Mouse (Mus musculus) liver, postnatal 0 days (tissue): Measurements from ENCODE around the gene Stil. TPM values are rescaled to one million over a fixed set of nuclear protein-coding genes. Genes with fewer than 3 reads are reported as not detected.

ENCODE experiments used
- ATAC-seq: fragments of 200-750 bp; cut with Nextera tagmentation; 2 replicates; pipeline ENCODE4 v1.8.0; 2017; ENCODE audit warnings: mild to moderate bottlenecking, moderate library complexity
- DNase-seq: peaks from one replicate; pipeline ENCODE4 v3.0.0-alpha.2; 2016
- H3K27ac ChIP-seq: fragments of 300-500 bp; sonication (generic); 2 replicates; pipeline ENCODE4 v1.5.1; 2014; ENCODE audit warnings: antibody characterized with exemption, moderate library complexity, mild to moderate bottlenecking, low read depth
- H3K27me3 ChIP-seq: fragments of 300-500 bp; sonication (generic); 2 replicates; pipeline ENCODE4 v1.6.1; 2014; ENCODE audit warnings: low read length, control low read depth, mixed read lengths; ENCODE audit not compliant: insufficient read depth
- H3K36me3 ChIP-seq: fragments of 300-500 bp; sonication (generic); replicated peaks from 2 replicates; pipeline ENCODE4 v1.6.1; 2014; ENCODE audit warnings: mild to moderate bottlenecking, control low read depth, low read length, moderate library complexity, mixed read lengths; ENCODE audit not compliant: insufficient read depth
- H3K4me1 ChIP-seq: fragments of 300-500 bp; sonication (generic); 2 replicates; pipeline ENCODE4 v1.6.1; 2014; ENCODE audit warnings: antibody characterized with exemption, mild to moderate bottlenecking, control low read depth; ENCODE audit not compliant: insufficient read depth
- H3K4me2 ChIP-seq: fragments of 300-500 bp; sonication (generic); 2 replicates; pipeline ENCODE4 v1.6.1; 2014; ENCODE audit warnings: low read depth, mild to moderate bottlenecking, low read length, moderate library complexity, mixed read lengths
- H3K4me3 ChIP-seq: fragments of 300-500 bp; sonication (generic); 2 replicates; pipeline ENCODE4 v1.5.1; 2014; ENCODE audit warnings: low read depth, low read length
- H3K9ac ChIP-seq: fragments of 300-500 bp; sonication (generic); replicated peaks from 2 replicates; pipeline ENCODE4 v1.6.1; 2014; ENCODE audit warnings: mild to moderate bottlenecking, moderate library complexity
- H3K9me3 ChIP-seq: fragments of 300-500 bp; sonication (generic); 2 replicates; pipeline ENCODE4 v1.6.1; 2016; ENCODE audit warnings: mild to moderate bottlenecking, control low read depth, low read length, mixed read lengths
- CTCF ChIP-seq: sonication (generic); IDR thresholded peaks from 2 replicates; pipeline ENCODE4 v1.5.1; 2016; ENCODE audit warnings: antibody characterized with exemption, low read depth
- EP300 ChIP-seq: IDR thresholded peaks from 2 replicates; pipeline ENCODE4 v1.6.1; 2016; ENCODE audit warnings: antibody characterized with exemption, low read depth, mild to moderate bottlenecking
- WGBS: fragments of 180-500 bp; shearing (Covaris S2); extraction: QIAGEN DNeasy Blood & Tissue Kit; methylation state at CpG from one replicate; pipeline ENCODE4 v1.1.7; 2014; ENCODE audit not compliant: insufficient replicate concordance; 5-methylcytosine and 5-hydroxymethylcytosine counted together
- polyA plus RNA-seq: library from polyadenylated mRNA; unstranded; fragments of >200 nt; fragmentation: Nextera tagmentation; extraction: Ambion mirVana; gene quantifications from 2 replicates; pipeline ENCODE4 v1.2.1, GENCODE M21; 2015

Stil gene
- polyA plus RNA-seq, 1 experiment from 2014 or later = 3.4 TPM

GRCm38 (mm10) chr4:115058871-115059590 is 59.1 kb downstream of the Stil start:
- ATAC-seq (0 out of 2 replicates have a peak, but pooled peaks have one; percentile 8), DNase-seq (peak; percentile 65)
- H3K27ac ChIP-seq = peak overlapping the region; percentile 91
- peaks cover 7% of the 10 kb centered on the region for H3K36me3 ChIP-seq
- H3K9me3 ChIP-seq = no peaks in the 10 kb centered on the region
- TF ChIP-seq CTCF = no peak
- no peak for TF ChIP-seq EP300
- peaks cover 36% of the 10 kb centered on the region for H3K4me1 ChIP-seq
- H3K4me2 ChIP-seq = peak overlapping the region; percentile 95
- peak overlapping the region; percentile 68 for H3K4me3 ChIP-seq
- peaks cover 45% of the 10 kb centered on the region for H3K27me3 ChIP-seq
- 9% methylated on average over 23 of the region's 23 CpGs for WGBS
- peak overlapping the region; percentile 89 for H3K9ac ChIP-seq

GRCm38 (mm10) chr4:115059871-115060270 is 59.9 kb downstream of the Stil start:
- Histone ChIP-seq H3K4me2 (peak overlapping the region; percentile 95), H3K9me3 (no peaks in the 10 kb centered on the region), H3K9ac (peak overlapping the region; percentile 89), H3K27ac (peak overlapping the region; percentile 91), H3K4me3 (peak overlapping the region; percentile 68), H3K27me3 (peaks cover 49% of the 10 kb centered on the region), H3K36me3 (peaks cover 15% of the 10 kb centered on the region), H3K4me1 (peaks cover 35% of the 10 kb centered on the region)
- 19% methylated on average over 12 of the region's 12 CpGs for WGBS
- TF ChIP-seq EP300 = no peak
- TF ChIP-seq CTCF = no peak
- DNase-seq (peak; percentile 42), ATAC-seq (no peak)

- peaks cover 26% of the 10 kb centered on the region for H3K4me1 ChIP-seq
- 23% methylated on average over 3 of the region's 3 CpGs for WGBS
- H3K9me3 ChIP-seq = no peaks in the 10 kb centered on the region
- H3K36me3 ChIP-seq = peaks cover 24% of the 10 kb centered on the region
- H3K27me3 ChIP-seq = peaks cover 52% of the 10 kb centered on the region
- H3K4me2 ChIP-seq = peak overlapping the region; percentile 95
- DNase-seq = no peak
- H3K4me3 ChIP-seq = peak overlapping the region; percentile 68
- H3K27ac ChIP-seq = peak overlapping the region; percentile 91; the same call in 1 of the 2 replicates
- no peak for TF ChIP-seq EP300
- no peak for TF ChIP-seq CTCF
- peak overlapping the region; percentile 89 for H3K9ac ChIP-seq
- no peak for ATAC-seq
These were observed 60.8 kb downstream of the Stil start for GRCm38 (mm10) chr4:115060753-115061152.

- Histone ChIP-seq H3K36me3 (peaks cover 35% of the 10 kb centered on the region), H3K9me3 (no peaks in the 10 kb centered on the region), H3K4me1 (peaks cover 18% of the 10 kb centered on the region), H3K27ac (no peak overlapping the region; the same call in 1 of the 2 replicates), H3K27me3 (peaks cover 48% of the 10 kb centered on the region), H3K4me3 (peak overlapping the region; percentile 68), H3K4me2 (peak overlapping the region; percentile 95), H3K9ac (peak overlapping the region; percentile 56)
- DNase-seq = no peak
- WGBS = 1% methylated on average over 9 of the region's 9 CpGs
- 0 out of 2 replicates have a peak, but pooled peaks have one; percentile 9 for ATAC-seq
- TF ChIP-seq CTCF (no peak), EP300 (no peak)
These were observed 62.5 kb downstream of the Stil start for GRCm38 (mm10) chr4:115062540-115062874.

GRCm38 (mm10) chr4:115062875-115063517 is 63.0 kb downstream of the Stil start:
- Histone ChIP-seq H3K4me3 (peak overlapping the region; percentile 68), H3K27ac (no peak overlapping the region), H3K4me2 (peak overlapping the region; percentile 95), H3K9ac (peak overlapping the region; percentile 56), H3K9me3 (no peaks in the 10 kb centered on the region), H3K36me3 (peaks cover 37% of the 10 kb centered on the region), H3K27me3 (peaks cover 44% of the 10 kb centered on the region), H3K4me1 (peaks cover 18% of the 10 kb centered on the region)
- WGBS = 2% methylated on average over 32 of the region's 58 CpGs
- peak; percentile 41 for ATAC-seq
- DNase-seq = peak; percentile 55
- no peak for TF ChIP-seq CTCF
- no peak for TF ChIP-seq EP300

- H3K9ac ChIP-seq = peak overlapping the region; percentile 56
- H3K4me2 ChIP-seq = peak overlapping the region; percentile 95
- DNase-seq (no peak), ATAC-seq (no peak)
- WGBS = 6% methylated on average over 31 of the region's 31 CpGs
- peaks cover 43% of the 10 kb centered on the region for H3K27me3 ChIP-seq
- peaks cover 44% of the 10 kb centered on the region for H3K36me3 ChIP-seq
- TF ChIP-seq CTCF = no peak
- no peak for TF ChIP-seq EP300
- peaks cover 18% of the 10 kb centered on the region for H3K4me1 ChIP-seq
- peak overlapping the region; percentile 68 for H3K4me3 ChIP-seq
- H3K27ac ChIP-seq = no peak overlapping the region
- no peaks in the 10 kb centered on the region for H3K9me3 ChIP-seq
These were observed 63.7 kb downstream of the Stil start for GRCm38 (mm10) chr4:115063518-115064239.
